9 mouse cellular contexts compared by ENCODE assay signal in genomic region chr14:56304149-56304548, GRCm38 (mm10). TPM values are rescaled to one million over a fixed set of nuclear protein-coding genes. Genes with fewer than 3 reads are reported as not detected.
A peak's percentile ranks its signal among the peaks of the same experiment; 100 is the strongest.
DNase-seq lines count a peak whose midpoint lies in the region; ATAC-seq and TF ChIP-seq lines count a peak whose summit lies in the region.
"Had no signal": no experiment of that assay in that cellular context is flagged by ENCODE, and none has a peak within 500 bp of the region (broad histone marks: within the 10 kb centered on the region; RNA-seq: fewer than 3 reads in every experiment).

No protein-coding gene starts in this region.

- H3K4me2 ChIP-seq in hindbrain, embryonic 13.5 days: no peak overlapping the region

- no peak overlapping the region for H3K27ac ChIP-seq in layer of hippocampus, adult 2 months
- H3K27ac ChIP-seq in hindbrain, embryonic 13.5 days: no peak overlapping the region
- H3K27ac ChIP-seq: stomach, embryonic 15.5 days had no signal

- H3K9ac ChIP-seq in hindbrain, embryonic 13.5 days: no peak overlapping the region
- H3K9ac ChIP-seq: stomach, embryonic 15.5 days had no signal

- H3K27me3 ChIP-seq in E14TG2a.4 (ENCODE audit: insufficient read depth, low read length): 0 out of 2 replicates have a peak, but pooled peaks cover 8% of the 10 kb centered on the region
- H3K27me3 ChIP-seq in hindbrain, embryonic 13.5 days: no peaks in the 10 kb centered on the region
- H3K27me3 ChIP-seq: stomach, embryonic 15.5 days had no signal

- peak; percentile 47 to 63 for DNase-seq in layer of hippocampus, adult 2 months (ENCODE audit: low spot score in 2 of 2)
- DNase-seq in layer of hippocampus, postnatal 25 days (ENCODE audit: extremely low spot score in 1 of 2, low spot score in 1 of 2): no peak

- 0% methylated on average over 4 of the region's 4 CpGs for WGBS in hindbrain, embryonic 13.5 days

- H3K36me3 ChIP-seq in E14TG2a.4 (ENCODE audit: insufficient read depth, low read length): no peaks in the 10 kb centered on the region
- no peaks in the 10 kb centered on the region for H3K36me3 ChIP-seq in hindbrain, embryonic 13.5 days
- H3K36me3 ChIP-seq: stomach, embryonic 15.5 days had no signal

- peak; percentile 85 for TF ChIP-seq CTCF in layer of hippocampus, adult 2 months (conservative IDR thresholded peaks at IDR 0.05)
- peak; percentile 52 for TF ChIP-seq CTCF in E14TG2a.4 (conservative IDR thresholded peaks at IDR 0.05; ENCODE audit: low read length)

- H3K4me1 ChIP-seq in E14TG2a.4 (replicated peaks; ENCODE audit: low read depth, low read length): no peaks in the 10 kb centered on the region
- no peaks in the 10 kb centered on the region for H3K4me1 ChIP-seq in hindbrain, embryonic 13.5 days (replicated peaks)
- H3K4me1 ChIP-seq: stomach, embryonic 15.5 days had no signal

- no peak overlapping the region for H3K4me3 ChIP-seq in layer of hippocampus, adult 2 months
- H3K4me3 ChIP-seq in E14TG2a.4 (replicated peaks; ENCODE audit: low read length): no peak overlapping the region
- H3K4me3 ChIP-seq in hindbrain, embryonic 13.5 days: no peak overlapping the region
- H3K4me3 ChIP-seq: stomach, embryonic 15.5 days had no signal

- no peaks in the 10 kb centered on the region for H3K9me3 ChIP-seq in E14TG2a.4 (ENCODE audit: low read length)
- no peaks in the 10 kb centered on the region for H3K9me3 ChIP-seq in hindbrain, embryonic 13.5 days
- H3K9me3 ChIP-seq: stomach, embryonic 15.5 days had no signal

- ATAC-seq in activated CD4-positive, CD25-positive, alpha-beta regulatory T cell, adult 4 months: peak; percentile 78
- ATAC-seq in hindbrain, embryonic 13.5 days (ENCODE audit: low FRiP score): 0 out of 2 replicates have a peak, but pooled peaks have one; percentile 65
- ATAC-seq in megakaryocyte, adult 5-6 weeks (ENCODE audit: poor library complexity, severe bottlenecking): peak; percentile 81
- no peak for ATAC-seq in erythroid progenitor cell, adult 5-6 weeks (replicated peaks; ENCODE audit: low FRiP score, poor library complexity, severe bottlenecking)

RNA-seq across cellular contexts. Expression of gene Gzmb, which starts 42.1 kb away (rescaled TPM):
- total RNA-seq in layer of hippocampus, adult 2 months (2021): not detected
- total RNA-seq in layer of hippocampus, postnatal 25 days (2021): not detected
- 100 to 1,000 TPM; 142 to 148 TPM for polyA plus RNA-seq in activated CD4-positive, CD25-positive, alpha-beta regulatory T cell, adult 4 months (2017; shearing (Covaris generic))
- not detected in 2 replicates for polyA plus RNA-seq in hindbrain, embryonic 13.5 days (2015; fragmentation: Nextera tagmentation; extraction: Ambion mirVana)
- total RNA-seq in megakaryocyte, adult 5-6 weeks (2015): 1.8 and 2.1 TPM in 2 replicates
- total RNA-seq in megakaryocyte, adult 5-6 weeks (2017): 1.7 and 2.1 TPM in 2 replicates
- 6.3 TPM in 1 of 2 replicates, not detected in the other for total RNA-seq in erythroid progenitor cell, adult 5-6 weeks (2015; ENCODE audit: low replicate concordance)
- total RNA-seq in erythroid progenitor cell, adult 5-6 weeks (2017; ENCODE audit: low replicate concordance): not detected in 2 replicates
- total RNA-seq: heart, postnatal 14 days had no signal

Comparison
In these comparisons a context has a peak if more than half of its experiments do, and no peak if none do; other contexts are left out.
1. DNase-seq: peak in layer of hippocampus, adult 2 months (2 of 2); none in layer of hippocampus, postnatal 25 days (0 of 2).